Mouse (Mus musculus) CH12.LX (cell line): ENCODE results near the gene Gpr137.

ENCODE experiments used
- POLR2A ChIP-seq: IDR thresholded peaks from 2 replicates; pipeline ENCODE4 v1.6.1; 2011; ENCODE audit warnings: low read depth, mild to moderate bottlenecking, improper control_type of control experiment, low read length
- TCF12 ChIP-seq: IDR thresholded peaks from 2 replicates; pipeline ENCODE4 v1.6.1; 2014; ENCODE audit warnings: low read depth, mild to moderate bottlenecking, inconsistent platforms, low read length, improper control_type of control experiment

- TF ChIP-seq POLR2A (no peak), TCF12 (no peak)
Measured at GRCm38 (mm10) chr19:6931002-6931401, 11.3 kb downstream of the Gpr137 start.
